Mouse (Mus musculus): ENCODE measurements around the gene Cyp1a2. TPM values are rescaled to one million over a fixed set of nuclear protein-coding genes. Genes with fewer than 3 reads are reported as not detected.

The Cyp1a2 gene
- total RNA-seq, 1 experiment = 0.67 TPM

GRCm38 (mm10) chr9:57708720-57709274 lies 25.3 kb upstream of the Cyp1a2 start:
- H3K4me3 ChIP-seq (ENCODE audit: insufficient read depth in 1 of 2, low read depth in 1 of 2, low read length in 2 of 2, poor library complexity in 1 of 2, severe bottlenecking in 1 of 2) = peak overlapping the region; percentile 92 to 100
- no peak for DNase-seq (ENCODE audit: low read depth, low spot score)
- peak overlapping the region; percentile 89 for H3K9ac ChIP-seq (ENCODE audit: insufficient read depth, low read depth, low read length, poor library complexity, severe bottlenecking)
- H3K27ac ChIP-seq (ENCODE audit: insufficient read depth, low read depth, low read length, poor library complexity, severe bottlenecking) = peak overlapping the region; percentile 26; the same call in 1 of the 2 replicates
- peaks cover 5% of the 10 kb centered on the region for H3K36me3 ChIP-seq (ENCODE audit: control insufficient read depth, insufficient read depth, low read length, poor library complexity, severe bottlenecking)
- TF ChIP-seq HCFC1 (IDR thresholded peaks at IDR 0.05; ENCODE audit: borderline replicate concordance, insufficient read depth, low read length) (no peak; the same call in 1 of the 2 replicates), CHD2 (IDR thresholded peaks at IDR 0.05; ENCODE audit: low read depth, low read length) (no peak), ZC3H11A (IDR thresholded peaks at IDR 0.05; ENCODE audit: borderline replicate concordance, low read depth, low read length) (no peak), ZNF384 (IDR thresholded peaks at IDR 0.05; ENCODE audit: low read depth, low read length) (no peak), MAFK (IDR thresholded peaks at IDR 0.05; ENCODE audit: insufficient read depth, low read depth, low read length) (no peak)
- H3K9me3 ChIP-seq (ENCODE audit: control insufficient read depth, insufficient read depth, low read depth, low read length) = no peaks in the 10 kb centered on the region
- H3K4me1 ChIP-seq (ENCODE audit: control insufficient read depth in 2 of 2, insufficient read depth in 2 of 2, low read length in 2 of 2, poor library complexity in 1 of 2) = 0 out of 4 replicates have a peak, but pooled peaks cover 0 to 2% of the 10 kb centered on the region in 2 experiments
- in situ Hi-C loops (cut with MboI; ENCODE audit: low sequenced_read_pairs in 2 of 2, unreplicated experiment in 2 of 2) = no loop called here

- in situ Hi-C loops (cut with MboI; ENCODE audit: low sequenced_read_pairs in 2 of 2, unreplicated experiment in 2 of 2) = no loop called here
Observed at GRCm38 (mm10) chr9:57708068-57708719, 24.7 kb upstream of the Cyp1a2 start, which contains the start of gene Edc3. TSS of gene Edc3 (plus strand) at chr9:57708540.

GRCm38 (mm10) chr9:57706496-57706895 lies 23.0 kb upstream of the Cyp1a2 start:
- Histone ChIP-seq H3K9me3 (ENCODE audit: control insufficient read depth, insufficient read depth, low read depth, low read length) (no peaks in the 10 kb centered on the region), H3K4me3 (ENCODE audit: insufficient read depth in 1 of 2, low read depth in 1 of 2, low read length in 2 of 2, poor library complexity in 1 of 2, severe bottlenecking in 1 of 2) (no peak overlapping the region), H3K27ac (ENCODE audit: insufficient read depth, low read depth, low read length, poor library complexity, severe bottlenecking) (no peak overlapping the region), H3K9ac (ENCODE audit: insufficient read depth, low read depth, low read length, poor library complexity, severe bottlenecking) (no peak overlapping the region), H3K36me3 (ENCODE audit: control insufficient read depth, insufficient read depth, low read length, poor library complexity, severe bottlenecking) (no peaks in the 10 kb centered on the region), H3K4me1 (ENCODE audit: control insufficient read depth in 2 of 2, insufficient read depth in 2 of 2, low read length in 2 of 2, poor library complexity in 1 of 2) (peaks cover 2 to 5% of the 10 kb centered on the region in 2 experiments; a peak in 1 of 4 replicates)
- TF ChIP-seq HCFC1 (IDR thresholded peaks at IDR 0.05; ENCODE audit: borderline replicate concordance, insufficient read depth, low read length) (no peak), ZNF384 (IDR thresholded peaks at IDR 0.05; ENCODE audit: low read depth, low read length) (no peak), ZC3H11A (IDR thresholded peaks at IDR 0.05; ENCODE audit: borderline replicate concordance, low read depth, low read length) (no peak), CHD2 (IDR thresholded peaks at IDR 0.05; ENCODE audit: low read depth, low read length) (no peak), MAFK (IDR thresholded peaks at IDR 0.05; ENCODE audit: insufficient read depth, low read depth, low read length) (no peak)
- in situ Hi-C loops (cut with MboI; ENCODE audit: low sequenced_read_pairs in 2 of 2, unreplicated experiment in 2 of 2) = no loop called here
- DNase-seq (ENCODE audit: low read depth, low spot score) = no peak

More at GRCm38 (mm10) chr9:57708068-57708719, 24.7 kb upstream of the Cyp1a2 start, which contains the start of gene Edc3:
- TF ChIP-seq CHD2 (IDR thresholded peaks at IDR 0.05; ENCODE audit: low read depth, low read length) = no peak
- no peak for TF ChIP-seq MAFK (IDR thresholded peaks at IDR 0.05; ENCODE audit: insufficient read depth, low read depth, low read length)
- TF ChIP-seq ZNF384 (IDR thresholded peaks at IDR 0.05; ENCODE audit: low read depth, low read length) = no peak
- TF ChIP-seq ZC3H11A (IDR thresholded peaks at IDR 0.05; ENCODE audit: borderline replicate concordance, low read depth, low read length) = no peak
- no peak for TF ChIP-seq HCFC1 (IDR thresholded peaks at IDR 0.05; ENCODE audit: borderline replicate concordance, insufficient read depth, low read length)
- Histone ChIP-seq H3K9me3 (ENCODE audit: control insufficient read depth, insufficient read depth, low read depth, low read length) (no peaks in the 10 kb centered on the region), H3K4me3 (ENCODE audit: insufficient read depth in 1 of 2, low read depth in 1 of 2, low read length in 2 of 2, poor library complexity in 1 of 2, severe bottlenecking in 1 of 2) (peak within 1 kb of the TSS; percentile 92 to 100), H3K4me1 (ENCODE audit: control insufficient read depth in 2 of 2, insufficient read depth in 2 of 2, low read length in 2 of 2, poor library complexity in 1 of 2) (0 out of 4 replicates have a peak, but pooled peaks cover 0 to 2% of the 10 kb centered on the region in 2 experiments), H3K9ac (ENCODE audit: insufficient read depth, low read depth, low read length, poor library complexity, severe bottlenecking) (peak within 1 kb of the TSS; percentile 89), H3K27ac (ENCODE audit: insufficient read depth, low read depth, low read length, poor library complexity, severe bottlenecking) (peak within 1 kb of the TSS; percentile 26; the same call in 1 of the 2 replicates), H3K36me3 (ENCODE audit: control insufficient read depth, insufficient read depth, low read length, poor library complexity, severe bottlenecking) (peaks cover under 1% of the 10 kb centered on the region)
- peak; percentile 90 for DNase-seq (ENCODE audit: low read depth, low spot score)

GRCm38 (mm10) chr9:57698466-57699150 lies 15.1 kb upstream of the Cyp1a2 start:
- TF ChIP-seq ZC3H11A (IDR thresholded peaks at IDR 0.05; ENCODE audit: borderline replicate concordance, low read depth, low read length) = no peak
- TF ChIP-seq CHD2 (IDR thresholded peaks at IDR 0.05; ENCODE audit: low read depth, low read length) = no peak
- no peak for TF ChIP-seq HCFC1 (IDR thresholded peaks at IDR 0.05; ENCODE audit: borderline replicate concordance, insufficient read depth, low read length)
- TF ChIP-seq ZNF384 (IDR thresholded peaks at IDR 0.05; ENCODE audit: low read depth, low read length) = no peak
- no peak for TF ChIP-seq MAFK (IDR thresholded peaks at IDR 0.05; ENCODE audit: insufficient read depth, low read depth, low read length)
- peaks cover 0 to 12% of the 10 kb centered on the region in 2 experiments; a peak in 2 of 4 replicates for H3K4me1 ChIP-seq (ENCODE audit: control insufficient read depth in 2 of 2, insufficient read depth in 2 of 2, low read length in 2 of 2, poor library complexity in 1 of 2)
- H3K27ac ChIP-seq (ENCODE audit: insufficient read depth, low read depth, low read length, poor library complexity, severe bottlenecking) = no peak overlapping the region
- in situ Hi-C loops (cut with MboI; ENCODE audit: low sequenced_read_pairs in 2 of 2, unreplicated experiment in 2 of 2) = no loop called here
- H3K36me3 ChIP-seq (ENCODE audit: control insufficient read depth, insufficient read depth, low read length, poor library complexity, severe bottlenecking) = no peaks in the 10 kb centered on the region
- H3K4me3 ChIP-seq (ENCODE audit: insufficient read depth in 1 of 2, low read depth in 1 of 2, low read length in 2 of 2, poor library complexity in 1 of 2, severe bottlenecking in 1 of 2) = no peak overlapping the region
- no peak for DNase-seq (ENCODE audit: low read depth, low spot score)
- H3K9me3 ChIP-seq (ENCODE audit: control insufficient read depth, insufficient read depth, low read depth, low read length) = no peaks in the 10 kb centered on the region
- H3K9ac ChIP-seq (ENCODE audit: insufficient read depth, low read depth, low read length, poor library complexity, severe bottlenecking) = no peak overlapping the region
